Mouse (Mus musculus) hindbrain, embryonic 14.5 days (tissue): ENCODE results near the gene Pou3f1. TPM values are rescaled to one million over a fixed set of nuclear protein-coding genes. Genes with fewer than 3 reads are reported as not detected.

Source experiments
- ATAC-seq: fragments of 200-750 bp; cut with Nextera tagmentation; 2 replicates; pipeline ENCODE4 v1.8.0; 2017; ENCODE audit warnings: moderate number of reproducible peaks, mild to moderate bottlenecking, moderate TSS enrichment, moderate library complexity; ENCODE audit not compliant: low FRiP score
- DNase-seq: peaks from one replicate; pipeline ENCODE4 v3.0.0-alpha.2; 2015; ENCODE audit warnings: low spot score
- H3K27ac ChIP-seq: fragments of 300-500 bp; sonication (generic); 2 replicates; pipeline ENCODE4 v1.5.1; 2014; ENCODE audit warnings: mild to moderate bottlenecking, moderate library complexity
- H3K27me3 ChIP-seq: fragments of 300-500 bp; sonication (generic); 2 replicates; pipeline ENCODE4 v1.6.1; 2014; ENCODE audit warnings: mild to moderate bottlenecking, low read length, mixed read lengths; ENCODE audit not compliant: control insufficient read depth, insufficient read depth
- H3K36me3 ChIP-seq: fragments of 300-500 bp; sonication (generic); replicated peaks from 2 replicates; pipeline ENCODE4 v1.6.1; 2014; ENCODE audit not compliant: control insufficient read depth, insufficient read depth
- H3K4me1 ChIP-seq: fragments of 300-500 bp; sonication (generic); replicated peaks from 2 replicates; pipeline ENCODE4 v1.6.1; 2014; ENCODE audit warnings: antibody characterized with exemption, low read length, mixed read lengths; ENCODE audit not compliant: control insufficient read depth, insufficient read depth
- H3K4me2 ChIP-seq: fragments of 300-500 bp; sonication (generic); replicated peaks from 2 replicates; pipeline ENCODE4 v1.6.1; 2014; ENCODE audit warnings: mild to moderate bottlenecking, moderate library complexity
- H3K4me3 ChIP-seq: fragments of 300-500 bp; sonication (generic); replicated peaks from 2 replicates; pipeline ENCODE4 v1.5.1; 2014; ENCODE audit warnings: mild to moderate bottlenecking, low read length
- H3K9ac ChIP-seq: fragments of 300-500 bp; sonication (generic); 2 replicates; pipeline ENCODE4 v1.6.1; 2014
- H3K9me3 ChIP-seq: fragments of 300-500 bp; sonication (generic); 2 replicates; pipeline ENCODE4 v1.6.1; 2016; ENCODE audit warnings: low read length; ENCODE audit not compliant: control insufficient read depth
- WGBS: fragments of 180-500 bp; shearing (Covaris S2); extraction: QIAGEN DNeasy Blood & Tissue Kit; methylation state at CpG from one replicate; pipeline ENCODE4 v1.1.7; 2014; 5-methylcytosine and 5-hydroxymethylcytosine counted together
- polyA plus RNA-seq: library from polyadenylated mRNA; unstranded; fragments of >200 nt; fragmentation: Nextera tagmentation; extraction: Ambion mirVana; gene quantifications from 2 replicates; pipeline ENCODE4 v1.2.1, GENCODE M21; 2014

Pou3f1 gene
- polyA plus RNA-seq, 1 experiment from 2014 or later: 9.6 TPM

DNA sequence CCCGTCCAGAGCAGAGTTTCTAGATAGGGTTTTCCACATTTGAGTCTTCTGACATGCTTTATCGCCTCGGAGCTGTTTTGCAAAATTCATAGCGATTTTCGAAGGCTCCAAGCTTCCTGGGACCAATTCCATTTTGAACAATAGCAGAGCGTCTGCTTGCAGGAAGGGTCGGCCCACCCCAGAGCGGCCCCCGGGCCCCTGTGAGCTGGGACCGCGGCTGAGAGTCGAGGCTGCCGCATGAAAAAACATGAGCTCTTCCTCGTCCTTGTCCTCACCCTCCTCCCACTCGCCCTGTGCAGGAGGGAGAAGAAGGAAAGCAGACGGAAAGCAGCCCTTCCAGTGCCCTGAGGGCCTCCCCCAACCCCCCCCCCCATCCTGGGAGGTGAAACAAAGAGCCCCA lies 38.0 kb upstream of the Pou3f1 start:
- ATAC-seq (no peak), DNase-seq (no peak)
- no peaks in the 10 kb centered on the region for H3K9me3 ChIP-seq
- peak overlapping the region; percentile 17; the same call in 1 of the 2 replicates for H3K4me2 ChIP-seq
- peaks cover 4% of the 10 kb centered on the region; the same call in 1 of the 2 replicates for H3K27me3 ChIP-seq
- H3K4me3 ChIP-seq: no peak overlapping the region
- WGBS: 6% methylated on average over 16 of the region's 16 CpGs
- peak overlapping the region; percentile 31 for H3K9ac ChIP-seq
- H3K27ac ChIP-seq: no peak overlapping the region
- no peaks in the 10 kb centered on the region for H3K36me3 ChIP-seq
- H3K4me1 ChIP-seq: peaks cover 13% of the 10 kb centered on the region; the same call in 1 of the 2 replicates

- Histone ChIP-seq H3K4me3 (no peak overlapping the region), H3K4me1 (peaks cover 8% of the 10 kb centered on the region; the same call in 1 of the 2 replicates), H3K36me3 (no peaks in the 10 kb centered on the region), H3K9me3 (no peaks in the 10 kb centered on the region), H3K4me2 (no peak overlapping the region), H3K9ac (no peak overlapping the region), H3K27ac (no peak overlapping the region), H3K27me3 (peaks cover 4% of the 10 kb centered on the region; the same call in 1 of the 2 replicates)
- ATAC-seq: no peak
- WGBS: 53% methylated on average over 11 of the region's 11 CpGs
- DNase-seq: no peak
Measured at GRCm38 (mm10) chr4:124621406-124621805, 35.2 kb upstream of the Pou3f1 start.

DNA sequence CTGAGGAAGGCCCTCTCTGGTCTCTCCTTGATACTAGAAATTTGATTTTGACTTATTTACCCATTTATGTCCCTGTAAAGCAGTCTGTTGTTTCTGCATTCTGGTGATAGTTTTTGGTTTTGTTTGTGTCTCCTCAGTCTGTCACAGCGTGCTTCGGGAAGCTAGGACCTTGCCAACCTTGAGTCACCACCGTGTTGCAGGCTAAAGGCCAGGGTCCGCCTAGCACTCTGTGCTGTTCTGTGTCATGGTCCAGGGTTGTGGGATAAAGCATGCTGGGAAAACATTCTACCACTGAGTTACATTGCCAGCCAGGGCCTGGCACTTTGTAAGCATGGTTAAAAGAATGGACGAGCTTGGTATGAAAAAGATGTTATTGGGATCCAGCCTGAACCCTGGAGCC lies 34.0 kb upstream of the Pou3f1 start:
- H3K9ac ChIP-seq: no peak overlapping the region
- 87% methylated on average over 5 of the region's 5 CpGs for WGBS
- peaks cover 4% of the 10 kb centered on the region; the same call in 1 of the 2 replicates for H3K27me3 ChIP-seq
- no peak overlapping the region for H3K4me3 ChIP-seq
- DNase-seq: no peak
- no peak for ATAC-seq
- H3K4me2 ChIP-seq: no peak overlapping the region
- H3K36me3 ChIP-seq: no peaks in the 10 kb centered on the region
- no peaks in the 10 kb centered on the region for H3K9me3 ChIP-seq
- peaks cover 8% of the 10 kb centered on the region; the same call in 1 of the 2 replicates for H3K4me1 ChIP-seq
- H3K27ac ChIP-seq: no peak overlapping the region

GRCm38 (mm10) chr4:124624111-124624581 lies 32.5 kb upstream of the Pou3f1 start:
- Histone ChIP-seq H3K27ac (no peak overlapping the region), H3K9ac (no peak overlapping the region), H3K36me3 (no peaks in the 10 kb centered on the region), H3K9me3 (no peaks in the 10 kb centered on the region), H3K4me3 (no peak overlapping the region), H3K27me3 (no peaks in the 10 kb centered on the region), H3K4me2 (no peak overlapping the region), H3K4me1 (peaks cover 8% of the 10 kb centered on the region; the same call in 1 of the 2 replicates)
- no peak for DNase-seq
- 19% methylated on average over 7 of the region's 7 CpGs for WGBS
- ATAC-seq: peak; percentile 55; the same call in 1 of the 2 replicates

DNA sequence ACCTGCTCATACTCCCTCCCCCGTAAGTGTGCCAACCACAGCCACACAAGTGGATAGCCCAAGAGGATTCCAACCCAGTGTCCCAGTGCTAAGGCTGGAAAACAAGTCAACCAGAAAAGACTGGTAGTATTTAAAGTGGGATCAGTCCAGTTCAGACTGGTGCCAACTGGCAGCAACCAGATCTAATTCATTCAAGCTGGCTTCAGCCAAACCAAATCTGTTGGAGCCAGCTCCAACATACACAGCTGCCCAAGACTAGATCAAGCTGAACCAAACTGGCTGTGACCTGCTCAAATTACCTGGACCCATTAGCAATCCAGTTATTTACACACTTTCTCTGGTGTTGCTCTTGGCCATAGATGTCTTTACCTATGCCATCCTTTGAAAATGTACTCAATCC lies 29.8 kb upstream of the Pou3f1 start:
- Histone ChIP-seq H3K27me3 (no peaks in the 10 kb centered on the region), H3K4me3 (no peak overlapping the region), H3K36me3 (no peaks in the 10 kb centered on the region), H3K27ac (no peak overlapping the region), H3K4me1 (peaks cover under 1% of the 10 kb centered on the region; the same call in 1 of the 2 replicates), H3K4me2 (no peak overlapping the region), H3K9me3 (no peaks in the 10 kb centered on the region), H3K9ac (no peak overlapping the region)
- no peak for ATAC-seq
- WGBS: 43% methylated on average over 1 of the region's 1 CpGs
- DNase-seq: no peak

GRCm38 (mm10) chr4:124631456-124631855 lies 25.2 kb upstream of the Pou3f1 start:
- Histone ChIP-seq H3K27ac (no peak overlapping the region), H3K36me3 (no peaks in the 10 kb centered on the region), H3K9ac (no peak overlapping the region), H3K4me2 (no peak overlapping the region), H3K27me3 (no peaks in the 10 kb centered on the region; the same call in 1 of the 2 replicates), H3K4me1 (peaks cover 5% of the 10 kb centered on the region; the same call in 1 of the 2 replicates), H3K9me3 (no peaks in the 10 kb centered on the region), H3K4me3 (no peak overlapping the region)
- ATAC-seq (no peak), DNase-seq (no peak)
- WGBS: 45% methylated on average over 4 of the region's 4 CpGs

- Histone ChIP-seq H3K27me3 (peaks cover 3% of the 10 kb centered on the region; the same call in 1 of the 2 replicates), H3K36me3 (no peaks in the 10 kb centered on the region), H3K9ac (no peak overlapping the region), H3K27ac (no peak overlapping the region), H3K4me1 (0 out of 2 replicates have a peak, but pooled peaks cover 5% of the 10 kb centered on the region), H3K9me3 (no peaks in the 10 kb centered on the region), H3K4me3 (no peak overlapping the region), H3K4me2 (no peak overlapping the region)
- no peak for ATAC-seq
- 54% methylated on average over 10 of the region's 10 CpGs for WGBS
- no peak for DNase-seq
Measured at GRCm38 (mm10) chr4:124632856-124633255, 23.8 kb upstream of the Pou3f1 start.

DNA sequence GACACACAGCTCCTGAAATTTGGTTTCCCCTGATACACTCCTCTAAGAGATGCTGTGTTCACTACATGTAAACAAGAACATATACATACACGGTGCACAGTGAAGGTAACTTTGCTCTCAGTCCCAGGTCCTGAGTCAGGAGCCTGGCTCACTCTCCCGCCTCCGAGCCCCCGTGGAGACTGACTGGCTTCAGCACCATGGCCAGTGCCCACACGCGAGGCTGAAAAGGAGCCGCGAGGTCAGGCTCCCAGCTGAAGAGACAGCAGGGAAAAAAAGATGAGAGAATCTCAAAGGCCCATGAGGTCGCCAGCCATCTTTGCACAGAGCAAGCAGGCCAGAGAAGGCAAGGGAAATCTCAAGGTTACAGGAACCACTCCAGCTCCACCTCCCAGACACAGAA lies 23.3 kb upstream of the Pou3f1 start:
- Histone ChIP-seq H3K27ac (no peak overlapping the region), H3K36me3 (no peaks in the 10 kb centered on the region), H3K9me3 (no peaks in the 10 kb centered on the region), H3K4me2 (no peak overlapping the region), H3K27me3 (peaks cover 3% of the 10 kb centered on the region; the same call in 1 of the 2 replicates), H3K9ac (no peak overlapping the region), H3K4me1 (0 out of 2 replicates have a peak, but pooled peaks cover 5% of the 10 kb centered on the region), H3K4me3 (no peak overlapping the region)
- ATAC-seq: no peak
- no peak for DNase-seq
- WGBS: 7% methylated on average over 9 of the region's 9 CpGs

DNA sequence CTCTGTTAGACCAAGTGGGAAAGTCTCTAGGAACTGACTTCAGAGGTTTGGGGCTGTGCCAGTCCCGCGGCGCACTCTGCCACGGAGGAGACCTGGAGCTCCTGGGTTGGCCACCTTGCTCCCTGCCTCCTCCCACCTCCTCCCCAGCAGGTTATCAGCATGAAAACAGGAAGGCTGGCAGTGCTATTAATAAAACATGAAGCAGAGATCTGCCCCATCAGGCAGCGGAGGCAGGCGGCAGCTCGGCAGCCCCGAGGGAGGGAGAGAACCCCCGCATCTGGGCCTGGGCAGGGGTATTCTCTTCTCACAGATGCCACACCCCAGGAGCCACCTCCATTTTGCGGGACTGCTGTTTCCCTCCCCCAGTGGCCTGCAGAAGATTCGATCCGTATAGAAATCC lies 16.9 kb upstream of the Pou3f1 start:
- peaks cover 7% of the 10 kb centered on the region; the same call in 1 of the 2 replicates for H3K27me3 ChIP-seq
- WGBS: 15% methylated on average over 12 of the region's 12 CpGs
- H3K9ac ChIP-seq: no peak overlapping the region
- H3K4me1 ChIP-seq: peaks cover 10% of the 10 kb centered on the region
- peak overlapping the region; percentile 36 for H3K4me2 ChIP-seq
- DNase-seq (no peak), ATAC-seq (no peak)
- no peaks in the 10 kb centered on the region for H3K36me3 ChIP-seq
- H3K9me3 ChIP-seq: no peaks in the 10 kb centered on the region
- H3K4me3 ChIP-seq: no peak overlapping the region
- H3K27ac ChIP-seq: no peak overlapping the region
